Mouse (Mus musculus) midbrain, embryonic 15.5 days (tissue): ENCODE data around the gene P2rx6. TPM values are rescaled to one million over a fixed set of nuclear protein-coding genes. Genes with fewer than 3 reads are reported as not detected.
A peak's percentile ranks its signal among the peaks of the same experiment; 100 is the strongest.

Experiments
- ATAC-seq: fragments of 200-750 bp; cut with Nextera tagmentation; replicated peaks from 2 replicates; pipeline ENCODE4 v1.8.0; 2017; ENCODE audit warnings: moderate TSS enrichment
- H3K27ac ChIP-seq: fragments of 300-500 bp; sonication (generic); 2 replicates; pipeline ENCODE4 v1.5.1; 2015; ENCODE audit warnings: mild to moderate bottlenecking, inconsistent platforms
- H3K27me3 ChIP-seq: fragments of 300-500 bp; sonication (generic); replicated peaks from 2 replicates; pipeline ENCODE4 v1.6.1; 2015; ENCODE audit warnings: inconsistent platforms
- H3K36me3 ChIP-seq: fragments of 300-500 bp; sonication (generic); replicated peaks from 2 replicates; pipeline ENCODE4 v1.6.1; 2015; ENCODE audit warnings: inconsistent platforms
- H3K4me1 ChIP-seq: fragments of 300-500 bp; sonication (generic); 2 replicates; pipeline ENCODE4 v1.6.1; 2015; ENCODE audit warnings: inconsistent platforms
- H3K4me2 ChIP-seq: fragments of 300-500 bp; sonication (generic); 2 replicates; pipeline ENCODE4 v1.6.1; 2015; ENCODE audit warnings: inconsistent platforms, mild to moderate bottlenecking, moderate library complexity
- H3K4me3 ChIP-seq: fragments of 300-500 bp; sonication (generic); 2 replicates; pipeline ENCODE4 v1.5.1; 2015; ENCODE audit warnings: mild to moderate bottlenecking, inconsistent platforms
- H3K9ac ChIP-seq: fragments of 300-500 bp; sonication (generic); 2 replicates; pipeline ENCODE4 v1.6.1; 2015; ENCODE audit warnings: mild to moderate bottlenecking, inconsistent platforms
- H3K9me3 ChIP-seq: fragments of 300-500 bp; sonication (generic); 2 replicates; pipeline ENCODE4 v1.6.1; 2016; ENCODE audit warnings: inconsistent platforms
- WGBS: fragments of 180-500 bp; shearing (Covaris S2); methylation state at CpG from one replicate; pipeline ENCODE4 v1.1.7; 2015; ENCODE audit warnings: mixed read lengths; 5-methylcytosine and 5-hydroxymethylcytosine counted together
- polyA plus RNA-seq: library from polyadenylated mRNA; unstranded; fragments of >200 nt; fragmentation: Nextera tagmentation; extraction: Ambion mirVana; gene quantifications from 2 replicates; pipeline ENCODE4 v1.2.1, GENCODE M21; 2015

P2rx6 gene
- polyA plus RNA-seq: 2.3 and 3.1 TPM in 2 replicates

DNA sequence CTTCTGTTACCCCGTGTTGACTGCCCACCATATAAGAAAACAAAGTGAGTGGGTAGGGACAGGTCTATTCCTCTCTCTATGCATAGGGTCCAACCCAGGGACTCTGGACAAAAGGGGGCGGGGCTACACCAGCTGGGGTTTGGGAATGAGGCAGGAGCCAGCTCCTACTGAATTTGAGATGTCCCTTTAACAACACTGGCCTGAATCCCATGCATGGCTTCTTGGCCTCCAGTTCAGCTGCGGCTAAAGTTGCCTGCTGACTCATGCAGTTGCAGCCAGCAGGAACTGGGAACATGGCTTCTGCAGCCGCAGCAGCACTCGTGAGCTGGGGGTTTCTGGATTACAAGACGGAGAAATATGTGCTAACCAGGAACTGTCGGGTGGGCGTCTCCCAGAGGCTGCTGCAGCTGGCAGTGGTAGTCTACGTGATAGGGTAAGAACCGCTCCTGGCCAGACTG is at the start of gene P2rx6:
Gene P2rx6, plus strand, starts transcription at position 135 of the 458 bp plus-strand sequence.
- peak within 1 kb of the TSS; percentile 41 for H3K4me2 ChIP-seq
- 4% methylated on average over 10 of the region's 10 CpGs for WGBS
- peak; percentile 43 for ATAC-seq
- peaks cover 16% of the 10 kb centered on the region for H3K27me3 ChIP-seq
- no peak within 1 kb of the TSS for H3K9ac ChIP-seq
- H3K36me3 ChIP-seq: no peaks in the 10 kb centered on the region
- H3K4me3 ChIP-seq: peak within 1 kb of the TSS; percentile 12; the same call in 1 of the 2 replicates
- peak within 1 kb of the TSS; percentile 36; the same call in 1 of the 2 replicates for H3K27ac ChIP-seq
- no peaks in the 10 kb centered on the region for H3K9me3 ChIP-seq
- peaks cover 29% of the 10 kb centered on the region for H3K4me1 ChIP-seq

DNA sequence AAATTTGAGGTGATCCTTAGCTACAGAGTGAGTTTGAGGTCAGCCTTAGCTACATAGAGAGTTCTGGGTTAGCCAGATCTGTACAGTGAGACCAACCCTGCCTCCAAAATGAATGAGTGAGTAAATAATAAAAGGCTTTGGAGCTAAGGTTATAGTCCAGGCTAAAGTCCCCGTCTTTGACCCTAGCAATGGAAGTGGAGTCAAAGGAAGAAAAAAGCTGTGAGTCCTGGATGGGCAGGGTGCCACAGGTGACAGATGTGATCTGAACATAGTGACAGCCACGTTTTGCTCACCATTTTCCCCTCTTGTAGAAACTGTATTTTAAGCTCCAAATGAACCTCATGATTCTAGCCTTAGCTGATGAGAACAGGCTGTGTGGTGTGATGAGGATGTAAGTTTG is 42.8 kb upstream of the P2rx6 start:
- ATAC-seq: no peak
- Histone ChIP-seq H3K9ac (no peak overlapping the region), H3K9me3 (no peaks in the 10 kb centered on the region), H3K4me1 (no peaks in the 10 kb centered on the region), H3K36me3 (peaks cover 86% of the 10 kb centered on the region), H3K27ac (no peak overlapping the region), H3K4me3 (no peak overlapping the region), H3K4me2 (no peak overlapping the region), H3K27me3 (no peaks in the 10 kb centered on the region)
- WGBS: 94% methylated on average over 2 of the region's 2 CpGs

DNA sequence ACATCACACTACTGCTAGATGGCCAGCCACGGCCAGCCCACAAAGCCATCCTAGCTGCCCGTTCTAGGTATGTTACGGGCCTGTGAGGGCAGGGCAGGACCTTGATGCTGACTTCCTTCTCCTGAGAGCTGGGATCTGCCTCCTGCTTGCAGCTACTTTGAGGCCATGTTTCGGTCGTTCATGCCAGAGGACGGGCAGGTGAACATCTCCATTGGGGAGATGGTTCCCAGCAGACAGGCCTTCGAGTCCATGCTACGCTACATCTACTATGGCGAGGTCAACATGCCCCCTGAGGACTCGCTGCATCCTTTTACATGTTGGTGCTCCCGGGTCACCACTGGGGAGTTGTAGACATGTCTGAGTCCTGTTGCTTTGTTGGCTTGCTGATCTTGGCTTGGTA is 37.5 kb upstream of the P2rx6 start:
- WGBS: 93% methylated on average over 11 of the region's 11 CpGs
- no peak for ATAC-seq
- Histone ChIP-seq H3K9me3 (no peaks in the 10 kb centered on the region), H3K36me3 (peaks cover 72% of the 10 kb centered on the region), H3K9ac (no peak overlapping the region), H3K4me1 (0 out of 2 replicates have a peak, but pooled peaks cover 3% of the 10 kb centered on the region), H3K4me2 (no peak overlapping the region), H3K4me3 (no peak overlapping the region), H3K27me3 (no peaks in the 10 kb centered on the region), H3K27ac (no peak overlapping the region)

DNA sequence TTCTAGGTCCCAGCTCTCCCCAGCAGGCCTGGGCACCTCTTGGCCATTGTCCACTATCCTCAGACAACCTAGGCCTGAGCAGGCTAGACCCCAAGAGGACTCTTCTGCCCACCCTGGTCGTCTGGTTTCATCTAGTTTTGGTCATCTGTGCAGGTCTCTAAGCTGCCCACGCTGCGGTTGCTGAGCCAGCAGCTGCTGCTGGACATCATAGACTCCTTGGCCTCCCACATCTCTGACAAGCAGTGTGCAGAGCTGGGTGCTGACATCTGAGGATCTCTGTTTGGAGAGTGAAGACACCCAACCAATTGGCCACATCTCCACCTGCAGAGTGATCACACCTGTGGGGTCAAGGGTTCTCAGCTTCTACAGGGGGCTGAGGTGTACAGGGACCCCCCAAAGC is 36.2 kb upstream of the P2rx6 start:
- H3K4me3 ChIP-seq: no peak overlapping the region
- H3K9ac ChIP-seq: no peak overlapping the region
- H3K27me3 ChIP-seq: no peaks in the 10 kb centered on the region
- peaks cover 13% of the 10 kb centered on the region for H3K4me1 ChIP-seq
- peaks cover 58% of the 10 kb centered on the region for H3K36me3 ChIP-seq
- no peak overlapping the region for H3K4me2 ChIP-seq
- H3K27ac ChIP-seq: no peak overlapping the region
- ATAC-seq: no peak
- H3K9me3 ChIP-seq: no peaks in the 10 kb centered on the region
- WGBS: 91% methylated on average over 3 of the region's 3 CpGs

DNA sequence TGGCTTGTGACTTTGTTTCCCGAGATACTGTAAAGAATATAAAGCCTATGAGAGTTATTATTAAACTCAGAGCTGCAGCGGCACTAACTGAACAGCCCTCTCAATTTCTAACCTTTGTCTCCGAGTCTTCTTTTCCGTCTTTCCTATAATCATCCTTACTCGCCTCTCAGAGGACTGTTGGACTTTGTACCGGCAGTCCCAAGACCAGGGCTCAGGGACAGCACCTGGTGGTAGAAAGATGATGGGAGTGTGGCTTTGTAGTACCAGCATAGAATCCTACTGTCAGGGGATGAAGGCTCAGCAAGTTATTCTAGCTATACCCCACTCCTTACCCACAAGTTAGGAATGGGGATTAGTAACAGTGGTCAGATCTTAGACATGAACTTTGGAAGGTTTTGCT is 35.5 kb upstream of the P2rx6 start:
- H3K9me3 ChIP-seq: no peaks in the 10 kb centered on the region
- no peaks in the 10 kb centered on the region for H3K27me3 ChIP-seq
- WGBS: 90% methylated on average over 6 of the region's 6 CpGs
- no peak overlapping the region for H3K4me2 ChIP-seq
- no peak for ATAC-seq
- H3K9ac ChIP-seq: no peak overlapping the region
- H3K36me3 ChIP-seq: peaks cover 51% of the 10 kb centered on the region
- H3K4me3 ChIP-seq: no peak overlapping the region
- no peak overlapping the region for H3K27ac ChIP-seq
- peaks cover 13% of the 10 kb centered on the region for H3K4me1 ChIP-seq

DNA sequence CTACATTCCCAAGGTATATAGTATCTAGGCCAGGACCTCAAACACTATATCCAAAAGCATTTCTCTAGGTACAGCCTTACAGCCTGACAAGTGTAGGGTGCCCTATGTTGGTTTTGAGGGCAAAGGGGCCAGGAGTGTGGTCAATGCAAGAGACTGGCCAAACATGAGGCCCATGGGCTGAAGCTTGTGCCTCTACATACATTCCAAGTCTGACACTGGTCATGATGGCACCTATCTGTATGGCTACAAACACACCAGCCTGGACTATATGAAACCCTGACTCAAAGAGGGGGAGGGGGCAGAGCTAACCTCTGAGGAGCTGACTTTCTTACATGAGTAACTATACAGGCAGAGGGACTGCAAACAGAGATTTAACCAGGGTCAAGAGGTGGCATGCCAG is 34.1 kb upstream of the P2rx6 start:
- H3K9me3 ChIP-seq: no peaks in the 10 kb centered on the region
- no peak for ATAC-seq
- no peak overlapping the region for H3K27ac ChIP-seq
- peaks cover 37% of the 10 kb centered on the region for H3K36me3 ChIP-seq
- H3K4me2 ChIP-seq: no peak overlapping the region
- no peak overlapping the region for H3K9ac ChIP-seq
- H3K27me3 ChIP-seq: no peaks in the 10 kb centered on the region
- H3K4me1 ChIP-seq: peaks cover 22% of the 10 kb centered on the region
- no peak overlapping the region for H3K4me3 ChIP-seq

DNA sequence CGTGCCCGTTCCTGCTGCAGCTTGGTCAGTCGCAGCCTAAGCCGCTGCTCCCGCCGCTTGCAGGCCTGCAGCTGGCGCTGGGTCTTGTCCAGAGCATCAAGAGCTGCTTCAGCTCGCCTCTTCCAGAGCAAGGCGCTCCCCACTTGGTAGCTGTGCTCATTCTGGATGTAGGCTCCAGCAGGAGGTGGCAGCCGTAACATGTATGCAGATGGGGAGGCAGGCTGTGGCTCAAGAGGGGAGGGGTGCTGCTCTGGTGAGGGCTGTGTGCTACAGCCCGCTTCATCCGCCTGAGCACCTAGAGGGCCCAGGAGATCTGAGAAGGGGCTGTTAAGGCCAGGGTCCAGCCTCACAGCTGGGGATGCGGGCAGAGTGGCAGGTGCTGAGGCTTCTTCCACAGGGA is 33.4 kb upstream of the P2rx6 start:
- Histone ChIP-seq H3K9ac (no peak overlapping the region), H3K27ac (no peak overlapping the region), H3K4me3 (no peak overlapping the region), H3K9me3 (no peaks in the 10 kb centered on the region), H3K36me3 (peaks cover 32% of the 10 kb centered on the region), H3K27me3 (no peaks in the 10 kb centered on the region), H3K4me1 (peaks cover 22% of the 10 kb centered on the region), H3K4me2 (no peak overlapping the region)
- no peak for ATAC-seq
- WGBS: 89% methylated on average over 13 of the region's 13 CpGs

DNA sequence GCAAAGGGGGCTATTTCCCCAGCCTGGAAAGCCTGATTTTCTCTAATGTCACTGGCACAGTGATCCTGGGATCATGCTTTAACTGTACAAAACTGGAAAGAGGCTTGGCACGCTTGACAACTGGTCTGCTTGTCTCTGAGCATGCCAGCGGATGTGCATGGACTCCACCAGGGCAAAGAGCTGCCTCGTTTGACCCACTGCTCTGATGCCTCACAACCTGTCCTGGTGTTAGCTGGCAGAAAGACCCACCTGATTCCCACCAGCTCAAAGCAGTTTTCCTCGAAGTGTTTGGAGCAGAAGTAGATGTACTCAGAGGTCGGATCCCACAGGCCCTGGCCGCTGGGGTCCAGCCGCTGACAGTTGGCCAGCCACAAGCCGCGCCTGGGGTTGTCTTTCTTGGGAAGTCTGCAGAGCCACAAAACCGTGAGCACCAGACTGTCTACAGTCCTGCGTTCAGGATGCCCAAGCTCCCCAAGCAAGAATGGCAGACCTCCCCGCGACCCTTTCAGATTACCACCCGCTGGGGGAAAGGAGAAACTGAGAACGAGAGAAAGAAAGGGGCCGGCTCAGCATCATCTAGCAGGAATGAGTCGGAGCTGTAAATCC is 31.6 kb upstream of the P2rx6 start:
- ATAC-seq: peak; percentile 19
- H3K36me3 ChIP-seq: peaks cover 18% of the 10 kb centered on the region; the same call in 1 of the 2 replicates
- H3K4me2 ChIP-seq: peak overlapping the region; percentile 92
- no peaks in the 10 kb centered on the region for H3K27me3 ChIP-seq
- WGBS: 17% methylated on average over 17 of the region's 17 CpGs
- H3K4me3 ChIP-seq: peak overlapping the region; percentile 75
- peak overlapping the region; percentile 99 for H3K27ac ChIP-seq
- no peaks in the 10 kb centered on the region for H3K9me3 ChIP-seq
- H3K4me1 ChIP-seq: peaks cover 22% of the 10 kb centered on the region
- peak overlapping the region; percentile 84 for H3K9ac ChIP-seq

DNA sequence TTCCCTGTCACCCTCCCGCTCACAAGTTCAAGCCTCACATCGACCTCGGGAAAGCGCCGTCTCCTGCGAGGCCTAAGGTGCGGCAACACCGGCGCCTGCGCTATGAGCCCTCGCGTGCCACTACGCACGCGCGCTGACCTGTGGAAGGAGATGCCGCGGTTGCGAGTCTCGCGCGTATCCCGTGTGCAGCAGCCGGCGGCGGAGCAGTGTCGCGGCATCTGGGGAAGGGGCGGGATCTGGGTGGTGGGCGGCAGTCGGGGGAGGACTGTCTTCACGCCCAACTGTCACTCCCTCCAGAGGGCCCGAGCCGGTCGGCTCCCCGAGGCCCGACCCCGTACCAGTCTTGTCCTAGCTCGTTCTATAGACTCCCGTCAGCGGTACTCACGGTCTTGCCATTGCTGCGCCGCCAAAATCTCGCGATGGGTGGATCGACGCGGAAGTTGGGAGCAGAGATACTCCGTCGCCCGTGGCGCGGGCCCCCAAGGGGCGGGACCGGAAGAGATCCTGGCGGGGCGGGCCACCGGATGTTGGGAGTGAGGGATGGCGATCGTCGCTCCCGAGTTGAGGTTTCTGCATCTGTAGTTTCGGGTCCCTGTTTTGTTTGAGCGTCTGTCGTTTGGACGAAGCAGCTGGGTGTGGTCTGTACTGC is 30.9 kb upstream of the P2rx6 start, which contains the start of gene Thap7:
Gene Thap7, minus strand, starts transcription at position 497 of the 649 bp plus-strand sequence.
- H3K27me3 ChIP-seq: no peaks in the 10 kb centered on the region
- peak within 1 kb of the TSS; percentile 75 for H3K4me3 ChIP-seq
- H3K4me2 ChIP-seq: peak within 1 kb of the TSS; percentile 92
- peaks cover 22% of the 10 kb centered on the region for H3K4me1 ChIP-seq
- peaks cover 11% of the 10 kb centered on the region; the same call in 1 of the 2 replicates for H3K36me3 ChIP-seq
- peak; percentile 97 for ATAC-seq
- WGBS: under 1% methylated on average over 67 of the region's 67 CpGs
- H3K27ac ChIP-seq: peak within 1 kb of the TSS; percentile 99
- peak within 1 kb of the TSS; percentile 84 for H3K9ac ChIP-seq
- H3K9me3 ChIP-seq: no peaks in the 10 kb centered on the region

DNA sequence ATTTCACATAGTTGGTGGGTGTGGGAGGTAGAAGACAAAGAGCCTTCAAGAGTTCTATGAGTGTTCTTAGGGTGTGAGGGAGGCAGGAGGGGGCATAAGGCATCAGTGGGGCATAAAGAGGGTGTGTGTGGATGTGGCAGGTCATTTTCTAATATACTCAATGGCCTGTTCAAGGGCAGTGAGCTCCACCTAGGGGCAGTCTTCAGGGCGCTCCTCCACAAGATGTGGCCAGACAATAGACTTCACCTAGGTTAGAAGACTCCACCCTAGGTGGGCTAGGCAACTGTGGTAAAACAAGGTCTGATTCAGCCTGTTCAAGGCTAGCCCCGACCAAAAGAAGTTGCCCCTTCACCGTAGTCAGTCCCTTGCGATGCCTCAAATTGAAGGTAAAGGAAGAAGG is 29.4 kb upstream of the P2rx6 start:
- Histone ChIP-seq H3K27ac (no peak overlapping the region), H3K4me3 (no peak overlapping the region), H3K9me3 (no peaks in the 10 kb centered on the region), H3K4me2 (peak overlapping the region; percentile 92; the same call in 1 of the 2 replicates), H3K4me1 (peaks cover 22% of the 10 kb centered on the region), H3K9ac (no peak overlapping the region), H3K36me3 (peaks cover 6% of the 10 kb centered on the region; the same call in 1 of the 2 replicates), H3K27me3 (no peaks in the 10 kb centered on the region)
- WGBS: 63% methylated on average over 4 of the region's 4 CpGs
- ATAC-seq: no peak

DNA sequence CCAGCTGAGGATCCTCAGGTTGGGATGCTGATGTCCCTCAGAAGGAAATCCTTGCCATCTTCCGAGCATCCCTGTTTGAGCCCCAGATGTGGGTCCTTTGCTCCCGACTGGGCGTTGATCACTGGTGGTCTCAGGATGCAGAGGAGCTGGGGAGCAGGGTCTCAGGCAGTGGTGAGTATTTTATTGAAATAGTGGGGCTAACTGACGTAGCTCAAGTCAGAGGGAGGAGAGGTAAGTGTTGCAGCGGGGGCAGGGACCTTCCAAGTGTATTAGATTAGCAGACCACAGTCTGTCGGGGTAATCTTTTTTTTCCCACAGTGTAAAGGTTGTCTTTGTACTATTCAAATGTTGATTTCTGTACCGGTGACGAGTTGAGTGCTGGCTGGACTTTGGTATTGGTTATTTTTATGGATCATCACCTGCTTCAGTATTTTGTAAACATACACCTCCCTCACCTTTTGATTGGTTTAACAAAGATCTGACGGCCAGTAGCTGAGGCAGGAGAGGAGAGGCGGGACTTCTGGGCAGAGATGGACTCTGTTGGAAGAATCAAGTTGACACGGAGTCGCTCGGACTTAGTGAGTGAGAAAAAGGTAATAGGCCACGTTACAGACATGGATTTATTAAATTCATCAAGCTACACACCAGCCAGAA is 28.9 kb upstream of the P2rx6 start:
- Histone ChIP-seq H3K27me3 (no peaks in the 10 kb centered on the region), H3K9ac (no peak overlapping the region), H3K4me3 (no peak overlapping the region), H3K9me3 (no peaks in the 10 kb centered on the region), H3K4me2 (no peak overlapping the region), H3K36me3 (0 out of 2 replicates have a peak, but pooled peaks cover 2% of the 10 kb centered on the region), H3K27ac (no peak overlapping the region), H3K4me1 (peaks cover 22% of the 10 kb centered on the region)
- WGBS: 71% methylated on average over 14 of the region's 14 CpGs
- ATAC-seq: no peak

DNA sequence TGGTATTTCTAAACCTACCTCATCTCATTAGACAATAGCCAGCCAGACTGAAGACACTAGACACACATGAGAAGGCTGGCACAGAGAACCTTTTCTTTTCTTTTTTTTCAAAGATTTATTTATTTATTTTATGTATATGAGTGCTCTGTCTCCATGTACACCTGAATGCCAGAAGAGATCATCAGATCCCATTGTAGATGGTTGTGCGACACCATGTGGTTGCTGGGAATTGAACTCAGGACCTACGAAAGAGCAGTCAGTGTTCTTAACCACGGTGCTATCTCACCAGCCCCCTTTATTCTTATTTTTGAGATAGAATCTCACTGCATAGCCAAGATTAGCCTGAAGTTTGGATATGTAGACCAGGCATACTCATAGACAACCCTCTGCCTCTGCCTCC is 25.1 kb upstream of the P2rx6 start:
- H3K9ac ChIP-seq: no peak overlapping the region
- no peak overlapping the region for H3K27ac ChIP-seq
- peaks cover 7% of the 10 kb centered on the region for H3K4me1 ChIP-seq
- no peak overlapping the region for H3K4me2 ChIP-seq
- no peak for ATAC-seq
- no peaks in the 10 kb centered on the region for H3K9me3 ChIP-seq
- H3K36me3 ChIP-seq: no peaks in the 10 kb centered on the region
- no peak overlapping the region for H3K4me3 ChIP-seq
- WGBS: 90% methylated on average over 3 of the region's 3 CpGs
- H3K27me3 ChIP-seq: peaks cover 5% of the 10 kb centered on the region; the same call in 1 of the 2 replicates
